Mouse (Mus musculus) hindbrain, embryonic 10.5 days (tissue): ENCODE results near the gene Cep152. TPM values are rescaled to one million over a fixed set of nuclear protein-coding genes. Genes with fewer than 3 reads are reported as not detected.

Experiments used
- DNase-seq: peaks from one replicate; pipeline ENCODE4 v3.0.0-alpha.2; 2017; ENCODE audit warnings: low spot score
- H3K27ac ChIP-seq: fragments of 300-500 bp; sonication (generic); 2 replicates; pipeline ENCODE4 v1.5.1; 2016; ENCODE audit warnings: mild to moderate bottlenecking, moderate library complexity
- H3K27me3 ChIP-seq: fragments of 300-500 bp; sonication (generic); 2 replicates; pipeline ENCODE4 v1.6.1; 2016; ENCODE audit warnings: mild to moderate bottlenecking; ENCODE audit not compliant: poor library complexity, insufficient read depth, severe bottlenecking
- H3K36me3 ChIP-seq: fragments of 300-500 bp; sonication (generic); 2 replicates; pipeline ENCODE4 v1.6.1; 2016; ENCODE audit warnings: mild to moderate bottlenecking, moderate library complexity
- H3K4me1 ChIP-seq: fragments of 300-500 bp; sonication (generic); replicated peaks from 2 replicates; pipeline ENCODE4 v1.6.1; 2016; ENCODE audit warnings: mild to moderate bottlenecking
- H3K4me3 ChIP-seq: fragments of 300-500 bp; sonication (generic); 2 replicates; pipeline ENCODE4 v1.5.1; 2016; ENCODE audit warnings: mild to moderate bottlenecking, moderate library complexity
- H3K9me3 ChIP-seq: fragments of 300-500 bp; sonication (generic); 2 replicates; pipeline ENCODE4 v1.6.1; 2016; ENCODE audit warnings: mild to moderate bottlenecking, moderate library complexity
- WGBS: fragments of 180-500 bp; shearing (Covaris S2); methylation state at CpG from one replicate; pipeline ENCODE4 v1.1.7; 2016; 5-methylcytosine and 5-hydroxymethylcytosine counted together
- polyA plus RNA-seq: library from polyadenylated mRNA; unstranded; fragments of >200 nt; fragmentation: Nextera tagmentation; extraction: Ambion mirVana; gene quantifications from 2 replicates; pipeline ENCODE4 v1.2.1, GENCODE M21; 2016

The Cep152 gene
- polyA plus RNA-seq, 1 experiment from 2014 or later = 8.5 TPM

- Histone ChIP-seq H3K27ac (no peak overlapping the region), H3K4me1 (no peaks in the 10 kb centered on the region), H3K36me3 (peaks cover 100% of the 10 kb centered on the region), H3K4me3 (no peak overlapping the region), H3K27me3 (no peaks in the 10 kb centered on the region), H3K9me3 (no peaks in the 10 kb centered on the region)
- DNase-seq = no peak
- WGBS = 85% methylated on average over 4 of the region's 4 CpGs
Measured at GRCm38 (mm10) chr2:125577670-125578069, 47.2 kb downstream of the Cep152 start.

GRCm38 (mm10) chr2:125576498-125576897, 48.4 kb downstream of the Cep152 start:
- no peaks in the 10 kb centered on the region for H3K4me1 ChIP-seq
- H3K27ac ChIP-seq = no peak overlapping the region
- 95% methylated on average over 8 of the region's 8 CpGs for WGBS
- H3K9me3 ChIP-seq = no peaks in the 10 kb centered on the region
- no peaks in the 10 kb centered on the region for H3K27me3 ChIP-seq
- H3K4me3 ChIP-seq = no peak overlapping the region
- DNase-seq = no peak
- peaks cover 97% of the 10 kb centered on the region for H3K36me3 ChIP-seq

DNA sequence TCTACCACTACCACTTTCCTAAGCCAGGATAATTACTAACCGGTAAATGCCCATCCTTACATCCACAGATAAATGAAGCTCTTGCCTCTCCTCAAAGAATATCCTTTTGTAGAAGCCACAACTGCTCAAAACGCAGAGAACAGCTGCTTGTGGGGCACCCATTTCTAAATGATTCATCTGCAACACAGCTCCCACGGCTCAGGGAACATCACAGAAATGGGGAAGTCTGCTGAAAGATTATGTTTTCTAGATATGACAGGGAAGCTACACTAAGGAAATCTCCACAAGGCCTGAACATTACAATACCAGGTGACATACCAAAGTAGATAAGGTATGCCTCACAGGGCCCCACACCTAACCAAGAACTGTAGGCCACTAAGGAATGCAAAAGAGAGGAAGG, 49.1 kb downstream of the Cep152 start:
- Histone ChIP-seq H3K27ac (no peak overlapping the region), H3K36me3 (peaks cover 97% of the 10 kb centered on the region), H3K27me3 (no peaks in the 10 kb centered on the region), H3K9me3 (no peaks in the 10 kb centered on the region), H3K4me3 (no peak overlapping the region), H3K4me1 (no peaks in the 10 kb centered on the region)
- DNase-seq = no peak
- 95% methylated on average over 3 of the region's 3 CpGs for WGBS

GRCm38 (mm10) chr2:125563884-125564283, 61.0 kb downstream of the Cep152 start:
- WGBS = 94% methylated on average over 11 of the region's 11 CpGs
- Histone ChIP-seq H3K4me3 (no peak overlapping the region), H3K9me3 (no peaks in the 10 kb centered on the region), H3K27me3 (no peaks in the 10 kb centered on the region), H3K27ac (no peak overlapping the region), H3K36me3 (peaks cover 61% of the 10 kb centered on the region), H3K4me1 (peaks cover 16% of the 10 kb centered on the region)
- DNase-seq = no peak

DNA sequence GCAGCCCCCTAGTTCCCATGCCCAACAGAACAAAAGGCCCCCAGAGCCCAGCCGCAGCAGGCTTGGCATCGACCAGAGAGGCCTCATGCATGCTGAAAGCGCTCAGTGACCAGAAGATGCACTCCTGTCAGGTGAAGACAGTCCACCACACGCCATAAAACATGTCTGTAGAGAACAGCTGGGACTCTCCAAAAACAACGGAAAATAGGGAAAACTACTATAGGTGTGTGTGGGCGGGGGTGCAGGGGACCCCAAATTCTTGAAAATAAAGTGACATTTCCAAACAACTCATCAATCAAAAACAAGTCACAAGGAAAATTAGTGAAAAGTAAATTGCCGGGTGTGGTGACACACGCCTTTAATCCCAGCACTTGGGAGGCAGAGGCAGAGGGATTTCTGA, 62.5 kb downstream of the Cep152 start:
- Histone ChIP-seq H3K4me3 (no peak overlapping the region), H3K9me3 (no peaks in the 10 kb centered on the region), H3K27ac (no peak overlapping the region), H3K4me1 (peaks cover 23% of the 10 kb centered on the region), H3K36me3 (peaks cover 46% of the 10 kb centered on the region), H3K27me3 (no peaks in the 10 kb centered on the region)
- no peak for DNase-seq
- WGBS = 91% methylated on average over 8 of the region's 8 CpGs

GRCm38 (mm10) chr2:125560037-125560436, 64.9 kb downstream of the Cep152 start:
- H3K27ac ChIP-seq = peak overlapping the region; percentile 84; the same call in 1 of the 2 replicates
- peaks cover 25% of the 10 kb centered on the region for H3K36me3 ChIP-seq
- WGBS = 79% methylated on average over 6 of the region's 6 CpGs
- H3K9me3 ChIP-seq = no peaks in the 10 kb centered on the region
- H3K4me1 ChIP-seq = peaks cover 23% of the 10 kb centered on the region
- no peak for DNase-seq
- no peak overlapping the region for H3K4me3 ChIP-seq
- H3K27me3 ChIP-seq = no peaks in the 10 kb centered on the region

- peaks cover 23% of the 10 kb centered on the region for H3K4me1 ChIP-seq
- H3K9me3 ChIP-seq = no peaks in the 10 kb centered on the region
- 50% methylated on average over 19 of the region's 19 CpGs for WGBS
- DNase-seq = peak; percentile 29
- H3K36me3 ChIP-seq = peaks cover 13% of the 10 kb centered on the region
- H3K27ac ChIP-seq = peak overlapping the region; percentile 84
- H3K27me3 ChIP-seq = no peaks in the 10 kb centered on the region
- no peak overlapping the region for H3K4me3 ChIP-seq
Measured at GRCm38 (mm10) chr2:125558634-125559589, 66.0 kb downstream of the Cep152 start.

GRCm38 (mm10) chr2:125555830-125556229, 69.1 kb downstream of the Cep152 start:
- WGBS = 75% methylated on average over 6 of the region's 6 CpGs

DNA sequence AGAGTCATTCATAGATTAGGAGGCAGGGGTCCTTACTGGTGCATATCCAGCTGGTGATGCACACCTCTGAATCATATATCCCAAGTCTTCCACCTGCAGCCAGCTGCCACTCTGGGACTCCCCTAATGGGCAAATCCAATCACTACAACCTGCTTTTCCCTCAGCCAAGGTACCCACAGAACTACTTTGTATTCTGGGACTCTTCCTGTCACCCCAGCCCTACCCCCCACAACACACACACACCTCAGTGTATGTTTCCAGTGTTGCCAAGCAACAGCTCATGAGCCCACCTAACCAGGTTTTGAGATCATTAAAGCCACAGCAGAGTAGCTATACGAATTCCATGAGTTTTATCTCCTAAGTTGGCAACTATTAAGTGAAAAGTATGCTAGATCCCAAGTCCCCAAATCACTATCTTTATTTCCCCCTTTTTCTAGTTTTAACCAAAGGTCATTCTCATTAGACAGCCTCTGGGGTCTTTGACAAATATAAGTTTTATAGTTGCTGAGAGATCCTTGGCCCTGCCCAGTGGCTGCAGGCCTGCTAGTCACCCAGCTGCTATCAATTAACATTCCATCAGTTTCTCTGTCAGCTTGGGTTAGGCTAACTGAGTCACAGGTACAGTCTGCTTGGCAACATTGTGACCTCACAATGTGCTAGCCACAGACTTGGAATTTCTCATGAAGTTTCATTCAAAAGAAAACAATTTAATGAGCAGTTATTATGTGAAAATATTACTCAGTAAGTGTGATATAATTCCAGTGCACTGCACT, 75.9 kb downstream of the Cep152 start:
- DNase-seq = no peak
- 66% methylated on average over 1 of the region's 1 CpGs for WGBS
- Histone ChIP-seq H3K9me3 (no peaks in the 10 kb centered on the region), H3K27me3 (no peaks in the 10 kb centered on the region), H3K4me3 (no peak overlapping the region), H3K27ac (no peak overlapping the region), H3K36me3 (no peaks in the 10 kb centered on the region), H3K4me1 (no peaks in the 10 kb centered on the region)

More at GRCm38 (mm10) chr2:125555830-125556229, 69.1 kb downstream of the Cep152 start:
- Histone ChIP-seq H3K4me1 (peaks cover 23% of the 10 kb centered on the region), H3K36me3 (no peaks in the 10 kb centered on the region), H3K9me3 (no peaks in the 10 kb centered on the region), H3K4me3 (no peak overlapping the region), H3K27me3 (no peaks in the 10 kb centered on the region), H3K27ac (no peak overlapping the region)
- no peak for DNase-seq

- WGBS = 90% methylated on average over 3 of the region's 3 CpGs
- no peaks in the 10 kb centered on the region for H3K27me3 ChIP-seq
- DNase-seq = no peak
Measured at GRCm38 (mm10) chr2:125544986-125545385, 79.9 kb downstream of the Cep152 start.

DNA sequence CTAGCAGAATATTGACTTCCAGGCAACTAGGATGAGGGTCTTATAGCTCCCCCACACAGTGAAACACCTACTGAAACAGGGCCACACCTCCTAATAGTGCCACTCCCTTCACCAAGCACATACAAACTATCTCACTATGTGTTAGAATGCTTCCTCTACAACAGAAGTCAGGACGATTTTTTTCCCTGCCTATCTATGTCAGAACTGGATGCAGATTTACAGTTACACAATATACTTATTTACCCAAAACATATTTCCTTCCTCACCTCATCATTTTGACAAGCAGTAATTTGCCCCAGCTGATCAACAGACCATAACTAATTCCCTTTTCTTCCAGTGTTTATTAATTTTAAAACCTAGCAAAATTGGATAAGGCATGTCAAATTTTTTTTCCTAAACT, 81.3 kb downstream of the Cep152 start:
- Histone ChIP-seq H3K4me3 (no peak overlapping the region), H3K27ac (no peak overlapping the region), H3K4me1 (no peaks in the 10 kb centered on the region), H3K36me3 (no peaks in the 10 kb centered on the region), H3K9me3 (no peaks in the 10 kb centered on the region), H3K27me3 (no peaks in the 10 kb centered on the region)
- no peak for DNase-seq
- 78% methylated on average over 1 of the region's 1 CpGs for WGBS

More at GRCm38 (mm10) chr2:125544986-125545385, 79.9 kb downstream of the Cep152 start:
- H3K9me3 ChIP-seq = no peaks in the 10 kb centered on the region
- H3K27ac ChIP-seq = no peak overlapping the region
- no peaks in the 10 kb centered on the region for H3K4me1 ChIP-seq
- H3K36me3 ChIP-seq = no peaks in the 10 kb centered on the region
- H3K4me3 ChIP-seq = no peak overlapping the region

- no peaks in the 10 kb centered on the region for H3K36me3 ChIP-seq
Measured at GRCm38 (mm10) chr2:125541451-125541850, 83.5 kb downstream of the Cep152 start.

DNA sequence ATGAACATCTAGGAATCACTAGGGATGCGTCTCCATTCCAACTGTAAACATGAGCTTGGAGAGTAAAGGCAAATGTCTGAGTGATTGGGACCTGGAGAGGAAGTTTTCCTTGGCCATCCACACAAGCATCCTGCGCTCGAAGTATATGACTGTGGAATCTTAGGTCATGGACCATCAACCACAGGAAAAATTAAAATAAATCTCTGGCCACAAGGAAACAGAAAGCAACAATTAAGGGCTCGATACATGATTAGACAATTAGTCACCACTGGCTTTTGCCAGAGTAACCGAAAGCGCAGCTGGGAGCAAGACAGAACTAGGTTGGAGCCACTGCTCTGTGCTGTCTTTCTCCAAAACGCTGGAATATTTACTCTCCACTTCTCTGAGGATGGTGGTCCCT, 84.3 kb downstream of the Cep152 start:
- no peaks in the 10 kb centered on the region for H3K4me1 ChIP-seq
- no peak overlapping the region for H3K4me3 ChIP-seq
- no peak for DNase-seq
- H3K27ac ChIP-seq = no peak overlapping the region
- H3K27me3 ChIP-seq = no peaks in the 10 kb centered on the region
- 88% methylated on average over 7 of the region's 7 CpGs for WGBS
- no peaks in the 10 kb centered on the region for H3K9me3 ChIP-seq
- H3K36me3 ChIP-seq = no peaks in the 10 kb centered on the region

More at GRCm38 (mm10) chr2:125541451-125541850, 83.5 kb downstream of the Cep152 start:
- no peaks in the 10 kb centered on the region for H3K4me1 ChIP-seq
- 79% methylated on average over 7 of the region's 7 CpGs for WGBS
- no peak for DNase-seq
- no peak overlapping the region for H3K4me3 ChIP-seq
- H3K27ac ChIP-seq = no peak overlapping the region
- no peaks in the 10 kb centered on the region for H3K27me3 ChIP-seq
- H3K9me3 ChIP-seq = no peaks in the 10 kb centered on the region
